Mouse (Mus musculus): Measurements from ENCODE around the gene Ppp1r32. TPM values are rescaled to one million over a fixed set of nuclear protein-coding genes. Genes with fewer than 3 reads are reported as not detected.

Ppp1r32 gene
- total RNA-seq, 2 experiments from 2014 or later, result 0.44 to 2.0 TPM

DNA sequence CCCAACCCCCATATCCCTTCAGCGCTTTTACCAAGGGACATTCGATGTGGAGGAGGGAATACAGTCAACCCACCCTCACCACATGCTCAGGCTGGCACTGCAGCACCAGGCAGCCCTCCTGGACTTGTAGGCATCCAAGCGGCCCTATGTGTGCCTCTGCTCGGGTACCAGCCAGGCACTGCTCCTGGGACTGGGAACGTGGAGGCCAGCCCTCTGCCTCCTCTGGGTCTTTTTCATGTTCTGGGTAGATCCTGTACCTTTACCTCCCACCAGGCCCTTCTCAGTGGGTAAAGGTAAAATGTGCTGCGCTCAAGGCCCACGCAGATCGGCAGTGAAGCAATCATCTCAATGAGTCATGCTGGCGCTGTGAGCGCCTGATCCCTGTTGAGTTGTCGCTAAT, 22.8 kb downstream of the Ppp1r32 start:
- no peak for DNase-seq (ENCODE audit: low spot score in 2 of 2)

DNA sequence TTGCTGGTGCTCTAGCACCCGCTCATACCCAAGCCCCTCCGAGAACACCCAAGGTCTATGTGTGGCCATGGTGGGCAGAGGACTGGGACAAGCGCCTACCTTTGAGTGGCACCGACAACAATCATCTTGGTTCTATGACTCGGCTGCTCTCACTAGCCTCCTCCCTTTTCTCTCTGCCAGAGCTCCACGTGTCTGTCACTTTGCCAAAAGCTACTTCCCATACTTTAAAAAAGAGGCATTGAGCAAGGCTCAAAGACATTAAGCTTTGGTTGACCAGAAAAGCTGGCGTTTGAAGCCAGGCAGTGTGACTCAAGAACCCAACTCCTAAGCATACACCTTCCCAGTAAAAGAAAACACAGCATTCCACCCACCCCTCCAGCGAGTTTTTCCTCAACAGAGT, 24.6 kb downstream of the Ppp1r32 start:
- DNase-seq (ENCODE audit: low spot score in 2 of 2), result no peak

DNA sequence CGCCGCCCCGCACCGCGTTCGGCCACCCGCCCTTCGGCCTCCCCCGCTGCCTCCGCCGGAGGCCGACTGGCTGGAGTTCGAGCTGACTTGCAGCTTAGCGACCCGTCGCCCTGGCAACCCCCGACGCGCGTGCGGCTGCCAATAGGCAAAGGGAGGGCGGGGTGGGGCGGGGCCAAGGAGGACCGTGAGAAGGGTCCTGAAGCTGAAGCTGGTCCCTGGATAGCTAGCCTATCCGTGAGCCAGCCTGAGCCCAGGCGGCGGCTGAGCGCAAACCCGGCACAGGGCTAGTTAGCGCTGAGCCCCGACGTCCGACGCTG, 25.3 kb downstream of the Ppp1r32 start:
- peak in 1 of 2 experiments; percentile 54 for DNase-seq (ENCODE audit: low spot score in 2 of 2)

DNA sequence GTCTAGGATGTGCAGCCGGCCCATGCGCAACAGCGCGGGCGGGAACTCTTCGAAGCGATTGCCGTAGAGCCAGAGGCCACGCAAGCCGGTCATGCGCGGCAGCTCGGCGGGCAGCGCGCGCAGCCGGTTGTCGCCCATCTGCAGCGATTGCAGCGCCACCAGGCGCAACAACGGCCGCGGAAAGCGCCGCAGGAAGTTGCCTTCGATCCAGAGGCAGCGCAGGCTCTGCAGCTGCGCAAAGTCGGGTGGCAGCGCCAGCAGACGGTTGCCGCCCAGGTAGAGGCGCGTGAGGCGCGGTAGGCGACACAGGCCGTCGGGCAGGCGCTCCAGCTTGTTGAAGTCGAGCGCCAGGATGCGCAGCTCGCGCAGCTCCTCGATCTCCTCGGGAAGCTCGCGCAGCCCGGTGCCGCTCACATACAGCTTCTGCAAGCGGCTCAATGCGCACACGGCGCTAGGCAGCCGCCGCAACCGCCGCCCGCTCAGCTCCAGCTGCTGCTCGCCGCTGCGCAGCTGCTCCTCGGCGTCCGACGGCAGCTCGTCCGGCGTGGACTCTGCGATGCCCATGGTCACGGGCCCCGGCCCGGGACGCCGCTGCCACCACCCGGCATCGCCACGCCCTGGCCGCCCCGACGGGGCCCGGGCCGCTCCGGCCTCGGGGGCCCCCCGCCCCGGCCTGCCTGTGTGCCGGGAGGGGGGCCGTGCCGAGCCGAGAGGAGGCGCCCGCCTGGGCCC, 25.8 kb downstream of the Ppp1r32 start, which contains the start of gene Lrrc10b:
Gene Lrrc10b, minus strand, starts transcription at position 722 of the 732 bp plus-strand sequence.
- peak in 1 of 2 experiments; percentile 58 for DNase-seq (ENCODE audit: low spot score in 2 of 2)

DNA sequence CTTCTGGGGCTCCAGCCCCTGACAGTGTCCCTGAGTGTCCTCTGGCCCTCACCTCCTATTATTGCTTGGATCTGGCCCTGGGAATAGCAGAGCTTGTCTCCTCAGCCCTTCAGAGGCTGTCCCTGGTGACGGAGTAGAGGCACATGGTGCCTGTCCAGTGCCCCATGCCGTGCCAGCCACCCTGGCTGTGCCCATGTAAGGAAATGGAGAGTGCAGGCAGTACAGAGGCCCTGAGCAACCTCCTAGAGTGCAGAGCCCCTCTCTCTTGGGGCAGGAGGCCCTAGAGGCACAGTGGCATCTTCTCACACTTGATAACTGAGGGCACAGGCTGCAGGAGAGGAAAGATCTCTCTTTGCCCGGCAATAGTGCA, 27.3 kb downstream of the Ppp1r32 start:
- no peak for DNase-seq (ENCODE audit: low spot score in 2 of 2)

DNA sequence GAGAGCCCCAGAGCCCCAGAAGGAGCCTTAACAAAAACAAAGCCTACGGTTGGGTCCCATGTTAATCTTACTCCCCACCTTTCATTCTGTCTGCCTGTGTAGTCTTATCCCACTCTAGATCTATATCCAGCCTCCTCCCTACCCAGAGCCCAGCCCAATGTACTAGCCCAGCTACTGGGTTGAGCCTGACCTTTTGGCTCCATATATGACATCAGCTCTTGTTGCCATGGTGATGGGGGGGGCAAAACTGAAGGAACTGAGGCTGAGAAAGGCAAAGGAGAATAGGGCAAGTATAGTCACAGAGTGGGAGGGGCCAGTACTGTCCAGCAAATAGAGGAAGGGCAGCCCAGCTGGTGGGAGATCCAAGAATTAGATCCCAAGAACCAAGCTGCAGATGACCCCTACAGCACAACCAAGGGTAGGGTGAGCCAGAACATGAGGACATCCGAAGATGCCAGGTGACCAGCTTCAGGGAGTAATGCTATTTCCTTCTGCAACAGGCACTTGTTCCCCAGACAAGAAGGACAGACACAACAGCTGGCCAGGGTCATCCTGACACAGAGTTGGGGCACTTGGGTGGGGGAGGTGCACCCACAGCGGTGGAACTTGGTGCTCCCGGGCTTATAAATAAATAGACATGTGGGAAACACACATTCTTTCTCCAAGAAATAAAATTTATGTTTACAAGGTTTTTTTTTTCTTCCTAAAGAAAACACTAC, 27.9 kb downstream of the Ppp1r32 start:
- DNase-seq (ENCODE audit: low spot score in 2 of 2), result no peak

DNA sequence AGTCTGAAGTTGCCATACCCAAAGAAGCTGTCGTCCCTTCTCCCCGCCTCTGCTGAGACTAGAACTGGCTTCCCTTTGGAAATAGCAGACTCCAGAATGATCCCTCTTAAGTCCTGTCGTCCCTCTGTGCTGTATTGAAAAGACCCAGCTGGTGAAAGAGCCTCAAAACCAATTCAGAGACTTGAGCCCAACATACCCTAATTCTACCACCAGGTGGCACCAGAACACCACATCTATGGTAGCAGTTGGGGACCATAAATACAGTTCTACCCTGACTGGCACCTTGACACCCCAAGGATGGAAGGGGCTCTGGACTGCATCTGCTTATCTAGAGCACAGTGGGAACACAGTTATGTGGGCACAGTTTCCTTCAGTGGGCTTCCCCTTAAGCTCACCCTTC, 33.0 kb downstream of the Ppp1r32 start:
- DNase-seq (ENCODE audit: low spot score in 2 of 2), result peak in 1 of 2 experiments; percentile 61

DNA sequence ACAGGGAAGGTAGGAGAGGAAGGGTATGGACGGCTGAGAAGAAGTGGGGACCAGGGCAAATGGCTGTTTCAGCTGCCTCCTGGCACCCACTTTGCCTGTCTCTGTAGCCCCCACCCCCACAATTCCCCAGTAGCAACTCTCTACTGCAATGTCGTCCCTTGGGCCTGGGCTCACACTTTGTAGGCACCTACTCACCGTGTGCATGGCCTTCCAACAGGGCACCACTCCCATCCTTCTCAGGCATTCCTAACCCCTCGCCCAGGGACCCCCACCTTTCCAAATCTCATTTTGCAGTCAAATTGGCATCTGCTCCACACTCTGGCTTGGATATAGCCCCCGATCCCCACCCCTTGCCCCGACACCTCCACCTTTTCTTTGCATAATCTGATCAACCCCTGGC, 33.5 kb downstream of the Ppp1r32 start:
- no peak for DNase-seq (ENCODE audit: low spot score in 2 of 2)

DNA sequence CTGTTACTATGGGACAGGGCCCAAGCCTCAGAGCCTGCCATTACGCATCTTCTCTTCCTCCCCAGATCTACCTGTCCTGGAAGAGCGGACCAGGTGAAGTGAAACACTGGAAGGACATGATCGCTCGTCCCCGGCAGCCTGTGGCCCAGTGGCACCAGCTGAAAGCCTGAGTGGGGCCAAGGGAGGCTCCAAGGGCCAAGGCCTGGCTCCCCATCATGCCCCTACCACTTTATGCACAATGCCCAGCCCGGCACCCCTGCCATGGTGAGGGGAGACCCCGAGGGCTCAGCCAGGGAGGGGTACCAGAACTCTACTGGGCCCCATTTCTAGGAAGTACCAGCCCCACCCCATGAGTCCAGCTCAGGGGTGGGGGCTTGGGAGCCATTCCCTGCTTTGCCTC, 34.5 kb downstream of the Ppp1r32 start:
- DNase-seq (ENCODE audit: low spot score in 2 of 2), result no peak

DNA sequence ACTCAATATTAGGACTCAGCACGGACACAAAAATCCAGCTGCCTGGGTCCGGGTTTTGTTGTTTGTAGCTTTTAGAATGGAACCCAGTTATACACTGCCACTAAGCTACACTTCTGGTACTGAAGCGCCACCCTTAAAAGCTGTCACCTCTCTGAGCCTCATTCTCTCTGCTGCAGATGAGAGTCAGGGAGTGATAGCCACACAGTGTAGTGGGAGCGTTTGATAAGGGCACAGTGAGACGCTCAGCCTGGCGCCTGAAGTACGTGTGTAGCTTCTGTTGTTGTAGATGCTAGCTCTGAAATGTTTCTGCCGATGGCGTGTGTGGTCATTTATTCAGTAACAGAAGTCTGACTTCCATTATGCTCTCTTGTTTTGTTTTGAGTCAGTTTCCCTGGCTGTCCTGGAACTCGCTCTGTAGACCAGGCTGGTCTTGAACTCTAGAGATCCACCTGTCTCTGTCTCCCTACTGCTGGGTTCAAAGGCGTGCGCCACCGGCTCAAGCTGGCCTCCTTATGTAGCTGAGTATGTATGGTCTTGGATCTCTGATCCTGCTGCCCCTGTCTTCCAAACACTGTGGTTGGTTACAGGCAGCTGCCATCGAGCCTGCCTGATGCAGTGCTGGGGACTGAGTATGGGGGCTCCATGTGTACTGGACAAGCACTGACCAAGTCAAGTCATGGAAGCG, 37.9 kb downstream of the Ppp1r32 start:
- DNase-seq (ENCODE audit: low spot score in 2 of 2), result no peak

DNA sequence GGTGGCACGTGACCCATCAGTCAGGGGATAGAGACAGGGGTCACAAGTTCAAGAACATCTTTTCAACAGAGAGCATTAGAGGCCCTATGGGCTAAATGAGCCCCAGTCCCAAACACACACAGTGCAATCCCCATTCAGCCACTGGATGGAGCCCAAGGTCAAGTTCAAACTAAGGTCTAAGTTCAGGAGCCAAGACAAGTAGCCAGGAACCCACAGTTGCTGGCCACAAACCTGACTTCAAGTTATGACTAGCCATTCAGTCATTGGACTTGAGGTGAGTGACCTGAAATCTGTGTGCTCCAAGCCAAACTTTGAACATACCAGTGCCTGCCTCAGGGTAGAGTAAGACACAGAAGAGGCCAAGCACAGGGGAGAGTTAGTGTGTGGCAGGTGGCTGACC, 45.2 kb downstream of the Ppp1r32 start:
- no peak for DNase-seq (ENCODE audit: low spot score in 2 of 2)

DNA sequence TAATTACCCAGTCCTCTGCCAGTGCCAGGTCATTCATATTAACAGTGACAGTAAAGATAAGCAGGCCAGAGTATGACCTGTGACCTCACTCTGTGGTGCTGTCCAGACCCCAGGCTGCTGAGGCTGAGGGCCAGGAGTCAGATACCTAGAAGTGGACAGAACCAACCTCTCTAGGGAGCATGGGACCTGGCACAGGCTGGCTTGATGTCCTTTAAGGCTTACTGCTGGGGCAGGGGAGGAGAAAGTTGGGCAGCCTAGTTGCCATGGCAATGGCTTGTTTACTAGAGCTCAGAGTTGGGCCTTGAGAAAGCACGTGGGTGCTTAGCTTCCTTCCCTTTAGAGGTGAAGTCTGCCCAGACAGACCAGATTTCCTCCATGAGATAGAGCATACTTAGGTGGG, 46.0 kb downstream of the Ppp1r32 start:
- no peak for DNase-seq (ENCODE audit: low spot score in 2 of 2)

DNA sequence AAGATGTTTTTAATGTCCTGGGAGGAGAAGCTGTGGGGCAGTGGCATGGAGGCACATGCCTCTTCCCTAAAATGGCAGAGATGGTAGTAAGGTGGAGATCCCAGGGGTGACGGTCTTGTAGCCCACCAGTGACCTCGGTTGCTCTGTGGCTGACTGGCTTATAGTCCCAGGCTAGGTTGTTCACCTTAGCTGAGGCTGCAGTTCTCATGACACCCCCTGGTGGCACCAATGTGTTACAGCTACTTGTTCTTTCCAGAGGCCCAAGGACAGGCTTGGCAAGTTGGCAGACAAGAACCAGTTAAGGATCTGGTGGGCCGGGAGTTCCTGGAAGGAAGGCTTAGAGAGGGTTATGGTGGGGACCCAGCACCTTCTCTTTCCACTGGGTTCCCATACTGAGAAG, 46.8 kb downstream of the Ppp1r32 start:
- DNase-seq (ENCODE audit: low spot score in 2 of 2), result peak in 1 of 2 experiments; percentile 66

DNA sequence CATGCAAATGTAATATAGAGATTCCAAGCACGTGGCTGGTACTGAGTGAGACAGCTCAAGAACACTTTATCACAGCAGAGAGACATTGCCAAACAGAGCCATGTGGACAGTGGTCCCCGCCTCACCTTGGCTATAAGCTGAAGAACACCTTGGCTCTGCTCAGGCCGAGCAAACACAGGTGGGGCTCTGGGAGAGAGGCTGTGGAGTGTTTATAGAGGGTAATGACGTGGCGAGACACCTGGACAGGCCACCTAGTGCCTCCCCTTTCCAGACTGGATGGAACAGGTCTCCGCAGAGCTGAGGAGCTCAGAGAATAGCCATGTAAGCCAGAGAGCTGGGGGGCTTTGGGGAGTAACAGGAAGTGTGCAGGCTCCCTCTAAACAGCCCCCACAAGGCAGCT, 47.8 kb downstream of the Ppp1r32 start:
- DNase-seq (ENCODE audit: low spot score in 2 of 2), result no peak

DNA sequence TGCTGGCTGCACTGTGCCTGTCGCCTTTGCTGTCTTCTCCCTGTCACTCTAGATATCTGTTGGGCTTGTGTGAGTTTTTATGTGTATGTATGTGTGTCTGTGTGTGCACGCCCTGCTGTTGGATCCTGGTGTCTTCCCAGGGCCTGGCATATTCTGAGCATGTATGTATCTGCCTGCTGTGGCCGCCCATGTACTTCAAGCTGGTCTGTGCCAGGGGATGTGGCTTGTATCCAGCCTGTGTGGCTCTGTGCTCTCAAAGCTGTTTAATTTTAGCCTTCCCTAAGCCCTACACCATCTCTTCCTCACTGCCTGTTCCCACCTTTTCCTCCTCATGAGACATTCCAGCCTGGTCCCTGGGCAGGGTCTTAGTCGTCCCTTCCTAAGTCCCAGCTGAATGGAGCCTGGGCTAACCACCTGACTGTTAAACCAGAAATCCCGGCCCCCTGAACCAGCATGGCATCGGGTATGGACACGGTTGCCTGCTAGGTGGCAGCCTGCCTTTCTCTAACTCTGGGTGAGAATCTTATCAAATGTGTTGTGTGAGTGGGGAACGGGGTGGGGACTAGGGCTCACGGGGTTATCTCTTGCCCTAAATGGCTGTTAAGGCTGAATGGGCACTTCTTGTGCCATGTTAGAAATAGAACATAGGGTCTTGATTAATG, 48.7 kb downstream of the Ppp1r32 start:
- no peak for DNase-seq (ENCODE audit: low spot score in 2 of 2)

DNA sequence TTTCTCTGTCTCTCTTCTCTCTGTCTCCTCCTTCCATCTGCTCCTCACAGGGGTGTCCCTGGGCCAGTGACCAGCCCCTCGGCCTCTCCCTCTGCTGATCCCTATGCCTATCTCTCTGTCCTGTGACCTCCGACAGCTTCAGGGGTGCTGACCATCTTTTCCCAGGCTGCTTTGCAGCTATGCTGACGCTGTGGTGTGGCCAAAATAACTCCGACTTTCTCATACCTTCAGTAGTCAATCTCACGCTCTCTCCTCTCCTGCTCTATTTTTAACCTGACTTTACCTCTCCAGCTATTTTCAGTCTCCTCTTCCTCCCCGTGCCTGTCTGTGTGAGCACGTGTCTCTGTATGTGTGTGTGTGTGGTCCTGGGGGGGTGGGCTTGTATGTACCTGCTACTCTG, 49.5 kb downstream of the Ppp1r32 start:
- no peak for DNase-seq (ENCODE audit: low spot score in 2 of 2)

DNA sequence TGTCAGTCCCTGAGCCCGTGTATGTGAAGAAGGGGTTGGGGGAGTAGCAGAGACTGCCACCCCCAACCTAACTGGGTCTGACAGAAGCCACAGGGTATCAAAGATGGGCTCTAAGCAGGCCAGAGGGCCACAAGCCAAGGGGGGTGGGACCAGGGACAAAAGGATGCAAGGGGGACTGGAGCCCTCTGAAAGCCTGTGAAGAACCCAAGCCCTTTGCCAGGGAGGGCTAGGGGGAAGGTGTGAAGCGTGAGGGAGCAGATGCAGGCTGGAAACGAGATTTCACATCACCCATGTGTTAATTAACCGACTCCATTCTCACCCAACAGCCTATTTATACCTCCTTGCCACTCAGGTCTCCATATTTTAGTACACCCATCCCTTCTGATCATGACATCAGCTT, 50.9 kb downstream of the Ppp1r32 start:
- DNase-seq (ENCODE audit: low spot score in 2 of 2), result no peak

DNA sequence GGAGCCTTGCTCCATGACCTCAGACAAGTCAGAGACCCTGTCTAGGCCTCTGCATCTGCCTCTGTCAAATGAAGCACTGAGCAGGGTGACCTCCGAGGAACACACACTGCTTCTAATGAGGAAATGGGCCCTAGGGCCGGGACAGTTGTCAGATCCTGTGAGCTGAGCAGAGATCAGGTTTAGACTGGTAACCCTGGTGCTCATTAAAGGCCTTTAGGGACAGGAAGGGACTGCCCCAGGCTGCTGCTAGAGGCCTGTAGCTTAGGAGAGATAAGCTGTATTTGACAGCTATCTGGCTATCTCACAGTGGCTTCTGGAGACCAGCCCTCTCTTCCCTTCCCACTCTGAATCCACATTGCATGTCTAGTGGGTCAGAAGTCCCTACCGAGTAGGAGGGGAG, 51.3 kb downstream of the Ppp1r32 start:
- no peak for DNase-seq (ENCODE audit: low spot score in 2 of 2)

DNA sequence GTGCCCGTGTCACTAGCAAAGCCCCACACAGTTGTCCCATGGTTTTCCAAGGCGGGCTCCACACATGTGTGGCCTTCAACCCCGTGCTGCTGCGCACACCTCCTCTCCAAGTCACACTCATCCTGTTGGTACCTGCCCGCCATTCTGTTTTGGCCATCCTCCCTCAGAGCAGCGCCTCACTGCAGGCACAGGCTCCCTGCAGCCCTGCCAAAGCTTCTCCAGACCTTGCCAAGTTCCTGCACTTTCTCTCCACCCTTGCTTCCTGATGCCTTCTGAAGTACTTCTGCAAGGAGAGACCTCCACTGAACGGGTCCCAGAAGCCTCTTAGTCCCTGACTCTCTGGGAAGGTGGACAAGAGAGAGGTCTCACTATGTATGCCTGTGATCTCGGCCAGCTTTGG, 53.4 kb downstream of the Ppp1r32 start:
- DNase-seq (ENCODE audit: low spot score in 2 of 2), result no peak

DNA sequence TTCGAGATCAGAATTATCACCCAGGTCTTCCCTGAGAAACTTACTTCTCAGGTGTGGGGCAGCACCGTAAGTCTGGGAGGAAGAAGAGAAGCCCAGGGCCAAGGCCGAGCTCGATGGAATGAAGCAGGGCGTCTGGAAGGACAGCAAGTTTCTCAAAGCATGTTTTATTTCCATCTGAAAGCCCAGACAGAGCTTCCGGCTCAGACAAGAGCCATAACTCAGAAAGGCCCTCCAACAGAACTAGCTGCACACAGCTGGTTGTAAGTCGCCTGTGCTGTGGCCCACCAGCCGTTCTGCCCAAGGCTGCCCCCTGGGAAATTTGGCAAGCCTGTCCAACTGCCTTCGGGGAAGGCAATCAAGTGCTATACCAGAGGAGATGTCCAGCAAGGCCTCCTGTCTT, 55.3 kb downstream of the Ppp1r32 start:
- DNase-seq (ENCODE audit: low spot score in 2 of 2), result no peak

DNA sequence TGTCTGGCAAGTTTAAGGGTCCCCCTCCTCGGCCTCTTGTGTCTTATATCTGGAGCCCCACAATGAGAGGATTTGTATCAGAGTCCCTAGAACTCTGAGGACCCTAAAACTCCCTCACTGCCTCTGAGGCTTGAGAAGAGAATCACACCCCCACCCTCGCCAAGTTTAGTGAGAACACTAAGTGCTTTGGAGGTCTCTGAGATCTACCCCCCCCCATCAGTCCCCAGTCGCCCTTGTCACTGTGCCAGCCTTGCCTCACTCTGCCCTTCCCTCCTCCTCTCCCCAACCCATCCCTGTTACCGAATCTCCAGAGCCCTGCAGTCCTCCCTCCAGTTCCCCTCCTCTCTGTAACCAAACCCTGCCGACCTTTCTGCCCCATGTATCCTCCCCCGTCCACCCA, 55.9 kb downstream of the Ppp1r32 start:
- no peak for DNase-seq (ENCODE audit: low spot score in 2 of 2)

DNA sequence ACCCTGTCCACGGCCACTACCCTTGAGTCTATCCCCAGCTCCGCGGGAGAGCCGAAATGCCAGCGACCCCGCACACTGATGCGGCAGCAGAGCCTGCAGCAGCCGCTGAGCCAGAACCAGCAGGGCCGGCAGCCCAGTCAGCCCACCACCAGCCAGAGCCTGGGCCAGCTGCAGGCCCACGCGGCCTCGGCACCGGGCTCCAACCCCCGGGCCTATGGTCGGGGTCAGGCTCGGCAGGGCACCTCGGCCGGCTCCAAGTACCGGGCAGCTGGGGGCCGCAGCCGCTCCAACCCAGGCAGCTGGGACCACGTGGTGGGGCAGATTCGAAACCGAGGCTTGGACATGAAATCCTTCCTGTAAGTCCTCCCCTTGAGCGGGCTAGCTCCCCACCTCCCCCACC, 56.4 kb downstream of the Ppp1r32 start:
- DNase-seq (ENCODE audit: low spot score in 2 of 2), result no peak

Measured in gastrocnemius, postnatal 4 days (tissue).